Mouse (Mus musculus) kidney, adult 11 months (tissue): Measurements from ENCODE around the gene Rps15.

ENCODE experiments used
- DNase-seq: peaks from one replicate; pipeline ENCODE4 v3.0.0; 2022

Gene Rps15

DNA sequence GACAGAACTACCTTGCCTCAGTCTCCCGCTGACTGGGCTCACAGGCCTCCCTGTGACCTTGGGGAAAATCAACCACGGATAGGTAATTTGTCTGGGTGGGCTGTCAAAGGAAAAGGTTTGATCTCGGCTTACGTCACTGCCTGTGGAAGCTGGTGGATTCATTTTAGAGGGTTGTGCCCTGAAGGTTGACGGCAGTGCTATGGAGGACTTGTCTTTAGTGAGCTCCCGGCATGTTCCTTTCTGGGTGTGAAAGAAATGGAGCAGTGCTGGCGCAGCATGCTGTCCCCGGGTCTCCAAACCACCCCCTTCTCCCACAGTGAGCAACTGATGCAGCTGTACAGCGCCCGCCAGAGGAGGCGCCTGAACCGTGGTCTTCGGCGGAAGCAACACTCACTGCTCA is 1.1 kb downstream of the Rps15 start:
- DNase-seq, result no peak

- no peak for DNase-seq
These were observed 2.1 kb downstream of the Rps15 start for GRCm38 (mm10) chr10:80294311-80294710.

- no peak for DNase-seq
These were observed 2.6 kb downstream of the Rps15 start for GRCm38 (mm10) chr10:80294788-80295303.

DNA sequence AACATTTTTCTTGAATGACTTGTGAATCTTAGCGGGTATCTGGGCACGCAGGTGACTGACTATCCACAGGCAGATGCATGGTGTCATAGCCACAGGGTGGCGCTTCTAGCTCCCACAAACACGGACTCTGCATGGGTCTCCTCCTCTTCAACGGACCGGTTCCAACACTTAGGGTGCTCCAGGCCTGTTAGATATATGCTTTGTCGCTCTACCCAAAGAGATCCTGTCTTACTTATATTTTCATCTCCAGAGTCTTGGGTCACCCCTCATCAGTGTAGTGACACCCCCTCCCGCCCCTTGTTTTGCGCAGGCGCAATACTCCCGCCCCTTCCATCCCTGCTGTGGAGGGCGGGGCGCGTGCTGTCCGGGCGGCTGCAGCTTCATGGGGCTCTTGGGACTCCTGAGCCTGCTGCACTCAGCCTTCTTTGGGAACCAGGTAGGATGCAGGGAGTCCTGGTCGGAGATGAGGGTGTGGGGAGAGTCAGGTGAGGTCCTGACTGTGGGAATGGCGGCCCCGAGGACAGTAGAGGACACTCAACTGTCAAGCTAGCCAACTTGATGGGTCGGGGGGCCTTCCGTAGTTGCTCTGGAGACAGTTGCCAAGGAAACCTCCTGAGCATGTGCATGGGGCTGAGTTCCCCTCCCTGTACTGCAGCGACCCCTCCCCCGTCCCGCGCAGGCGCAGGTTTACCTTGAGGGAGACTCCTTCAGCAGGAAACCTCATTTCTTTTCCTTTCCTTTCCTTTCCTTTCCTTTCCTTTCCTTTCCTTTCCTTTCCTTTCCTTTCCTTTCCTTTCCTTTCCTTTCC is 3.6 kb downstream of the Rps15 start, which contains the start of gene Apc2:
Apc2 (plus strand) TSS at position 360 of the 808 bp plus-strand sequence.
- peak; percentile 75 for DNase-seq

DNA sequence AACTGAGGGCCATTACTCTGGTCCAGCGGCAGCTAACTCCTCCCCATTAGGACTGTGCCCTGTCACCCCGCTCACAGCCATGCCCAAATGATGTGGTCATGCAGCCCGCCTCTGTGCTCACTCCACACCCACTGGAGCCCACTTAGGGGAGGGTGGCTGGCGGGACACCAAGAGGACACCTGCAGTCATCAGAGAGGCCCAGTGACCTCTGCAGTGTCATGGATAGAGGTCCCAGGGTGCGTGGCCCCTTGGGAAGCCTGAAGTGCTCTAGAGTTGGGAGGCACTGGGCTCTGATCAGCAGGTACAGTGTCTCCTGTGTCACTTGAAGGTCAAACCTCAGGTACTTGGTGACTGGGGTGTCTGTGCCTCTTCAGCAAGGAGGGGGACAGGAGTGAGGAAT is 4.6 kb downstream of the Rps15 start:
- DNase-seq, result no peak

DNA sequence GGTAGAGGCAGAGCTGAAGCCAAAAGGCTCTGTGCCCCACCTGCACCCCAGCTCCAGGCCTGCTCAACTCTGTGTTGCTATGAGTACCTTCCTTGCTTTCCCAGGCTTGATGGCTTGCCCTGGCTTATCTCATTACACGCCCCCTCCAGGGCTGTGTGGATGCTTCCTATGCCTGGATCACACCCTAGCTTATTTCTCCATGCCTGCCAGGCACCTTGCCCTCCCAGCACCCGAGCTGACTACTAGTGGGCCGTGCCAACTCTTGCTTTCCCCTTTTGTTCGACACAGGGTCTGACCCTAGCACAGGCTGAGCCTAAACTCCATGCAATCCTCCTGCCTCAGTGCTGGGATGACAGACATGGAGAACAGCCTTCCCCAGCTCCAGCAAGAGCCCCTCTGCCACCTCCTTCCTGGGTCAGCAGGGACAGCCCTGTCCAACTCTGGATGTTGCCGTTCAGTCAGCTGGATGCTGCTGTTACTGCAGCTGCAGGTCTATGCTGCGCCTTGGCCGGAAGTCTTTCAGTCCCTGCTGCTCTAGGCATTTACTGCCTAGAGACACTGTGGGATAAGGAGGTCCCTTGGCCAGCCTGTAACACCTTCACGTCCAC is 5.4 kb downstream of the Rps15 start:
- DNase-seq, result no peak

DNA sequence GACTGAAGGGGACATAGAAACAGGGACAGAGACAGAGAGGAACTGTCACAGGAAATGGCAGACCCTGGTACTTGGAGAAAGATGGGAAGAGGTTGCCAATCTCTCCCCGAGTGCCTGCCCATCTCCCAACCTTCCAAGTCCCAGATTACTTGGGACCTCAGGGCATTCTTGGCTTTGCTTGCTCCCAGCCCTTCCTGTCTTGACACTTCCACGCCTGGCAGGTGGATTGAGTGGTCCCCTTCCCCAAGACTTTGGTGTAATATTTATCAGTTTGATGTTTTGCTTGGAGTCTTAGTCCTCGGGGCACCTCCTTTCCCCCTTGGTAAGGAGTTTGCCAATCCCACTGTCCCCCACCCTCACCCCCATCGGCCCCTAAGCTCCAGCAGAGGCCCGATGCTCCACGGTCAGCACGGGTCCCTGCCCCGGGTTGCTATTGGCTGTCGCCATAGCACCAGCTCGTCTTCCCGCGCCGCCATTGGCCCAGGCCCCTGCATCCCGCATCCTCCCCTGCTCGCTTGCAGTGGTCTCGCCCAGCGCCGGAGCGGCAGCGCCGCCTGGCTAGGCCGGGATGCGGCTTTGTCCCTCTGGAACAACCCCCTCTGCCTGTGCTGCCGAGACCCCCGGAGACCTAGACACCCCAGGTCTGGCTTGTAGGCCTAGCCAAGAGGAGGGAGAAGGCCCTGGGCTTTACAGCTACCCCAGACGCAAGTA is 6.5 kb downstream of the Rps15 start:
- no peak for DNase-seq

GRCm38 (mm10) chr10:80299301-80299700 is 7.0 kb downstream of the Rps15 start:
- DNase-seq, result no peak

DNA sequence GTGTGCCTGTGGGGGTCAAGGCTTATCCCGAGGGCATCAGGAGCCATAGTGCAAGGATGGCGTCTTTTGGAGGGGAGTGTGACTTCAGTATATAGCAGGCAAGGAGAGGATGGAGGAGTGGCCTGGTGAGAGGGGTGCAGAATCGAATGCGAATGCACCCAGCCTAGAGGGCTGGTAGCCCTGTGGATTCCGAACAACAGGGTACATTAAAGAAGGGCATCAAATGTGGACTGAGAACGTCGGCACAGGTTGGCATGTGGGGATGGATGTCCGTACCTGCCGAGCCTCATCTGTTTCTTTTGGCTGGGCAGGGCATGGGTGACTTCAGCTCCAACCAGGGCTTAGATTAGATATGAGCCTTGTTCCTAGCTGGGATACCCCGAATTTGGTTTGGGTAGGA is 7.6 kb downstream of the Rps15 start:
- no peak for DNase-seq

GRCm38 (mm10) chr10:80300672-80301181 is 8.5 kb downstream of the Rps15 start:
- DNase-seq, result no peak

GRCm38 (mm10) chr10:80301256-80302081 is 9.2 kb downstream of the Rps15 start:
- DNase-seq, result no peak

DNA sequence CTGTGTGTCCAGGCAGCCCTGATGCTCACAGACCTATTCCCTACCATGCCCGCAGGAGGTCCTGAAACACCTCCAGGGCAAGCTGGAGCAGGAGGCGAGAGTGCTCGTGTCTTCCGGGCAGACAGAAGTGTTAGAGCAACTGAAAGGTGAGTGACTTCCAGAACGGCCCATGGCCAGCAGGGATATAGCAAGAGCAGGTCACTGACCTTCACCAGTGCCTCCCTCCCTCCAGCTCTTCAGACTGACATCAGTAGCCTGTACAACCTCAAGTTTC is 9.8 kb downstream of the Rps15 start:
- no peak for DNase-seq

- DNase-seq, result peak; percentile 72
These were observed 10.2 kb downstream of the Rps15 start for GRCm38 (mm10) chr10:80302471-80302881.

- DNase-seq, result no peak
These were observed 12.2 kb downstream of the Rps15 start for GRCm38 (mm10) chr10:80304458-80304857.

DNA sequence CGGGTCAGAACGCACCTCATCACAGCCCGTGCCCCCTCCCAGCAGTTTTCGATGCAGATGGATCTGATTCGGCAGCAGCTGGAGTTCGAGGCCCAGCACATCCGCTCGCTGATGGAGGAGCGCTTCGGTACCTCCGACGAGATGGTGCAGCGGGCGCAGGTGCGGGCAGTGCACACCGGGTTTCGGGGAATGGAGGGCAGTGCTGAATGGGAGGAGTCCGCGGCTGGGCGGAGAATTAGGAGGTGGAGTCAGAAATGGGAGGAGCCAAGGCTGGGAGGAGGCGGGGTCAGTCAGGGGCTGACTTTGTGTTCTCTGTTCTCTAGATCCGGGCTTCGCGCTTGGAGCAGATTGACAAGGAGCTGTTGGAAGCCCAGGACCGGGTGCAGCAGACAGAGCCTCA is 12.6 kb downstream of the Rps15 start:
- DNase-seq, result no peak

DNA sequence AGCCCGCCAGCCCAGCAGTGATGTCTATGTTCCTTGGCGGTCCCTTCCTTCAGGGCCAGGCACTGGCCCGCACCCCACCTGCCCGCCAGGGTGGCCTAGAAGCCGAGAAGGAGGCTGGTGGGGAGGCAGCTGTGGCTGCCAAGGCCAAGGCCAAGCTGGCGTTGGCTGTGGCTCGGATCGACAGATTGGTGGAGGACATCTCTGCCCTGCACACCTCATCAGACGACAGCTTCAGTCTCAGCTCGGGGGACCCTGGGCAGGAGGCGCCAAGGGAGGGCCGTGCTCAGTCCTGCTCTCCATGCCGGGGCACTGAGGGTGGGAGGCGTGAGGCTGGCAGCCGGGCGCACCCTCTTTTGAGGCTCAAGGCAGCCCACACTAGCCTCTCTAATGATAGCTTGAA is 19.3 kb downstream of the Rps15 start:
- DNase-seq, result no peak

DNA sequence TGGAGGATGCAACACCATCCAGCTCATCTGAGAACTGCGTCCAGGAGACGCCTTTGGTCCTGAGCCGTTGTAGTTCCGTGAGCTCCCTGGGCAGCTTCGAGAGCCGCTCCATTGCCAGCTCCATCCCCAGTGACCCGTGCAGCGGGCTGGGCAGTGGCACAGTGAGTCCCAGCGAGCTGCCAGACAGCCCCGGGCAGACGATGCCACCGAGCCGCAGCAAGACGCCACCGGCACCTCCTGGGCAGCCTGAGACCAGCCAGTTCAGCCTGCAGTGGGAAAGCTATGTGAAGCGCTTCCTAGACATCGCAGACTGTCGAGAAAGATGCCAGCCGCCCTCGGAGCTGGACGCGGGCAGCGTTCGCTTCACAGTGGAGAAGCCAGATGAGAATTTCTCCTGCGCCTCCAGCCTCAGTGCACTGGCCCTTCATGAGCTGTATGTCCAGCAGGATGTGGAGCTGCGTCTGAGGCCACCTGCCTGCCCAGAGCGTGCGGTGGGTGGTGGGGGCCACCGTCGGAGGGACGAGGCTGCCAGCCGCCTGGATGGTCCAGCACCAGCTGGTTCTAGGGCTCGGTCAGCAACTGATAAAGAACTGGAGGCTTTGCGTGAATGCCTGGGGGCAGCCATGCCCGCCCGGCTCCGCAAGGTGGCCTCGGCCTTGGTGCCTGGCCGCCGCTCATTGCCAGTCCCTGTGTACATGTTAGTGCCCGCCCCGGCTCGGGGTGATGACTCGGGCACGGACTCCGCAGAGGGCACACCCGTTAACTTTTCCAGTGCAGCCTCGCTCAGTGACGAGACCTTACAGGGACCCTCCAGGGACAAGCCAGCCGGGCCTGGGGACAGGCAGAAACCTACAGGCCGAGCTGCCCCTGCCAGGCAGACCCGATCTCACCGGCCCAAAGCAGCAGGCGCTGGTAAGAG is 20.6 kb downstream of the Rps15 start:
- DNase-seq, result no peak

GRCm38 (mm10) chr10:80313627-80314201 is 21.5 kb downstream of the Rps15 start:
- no peak for DNase-seq

DNA sequence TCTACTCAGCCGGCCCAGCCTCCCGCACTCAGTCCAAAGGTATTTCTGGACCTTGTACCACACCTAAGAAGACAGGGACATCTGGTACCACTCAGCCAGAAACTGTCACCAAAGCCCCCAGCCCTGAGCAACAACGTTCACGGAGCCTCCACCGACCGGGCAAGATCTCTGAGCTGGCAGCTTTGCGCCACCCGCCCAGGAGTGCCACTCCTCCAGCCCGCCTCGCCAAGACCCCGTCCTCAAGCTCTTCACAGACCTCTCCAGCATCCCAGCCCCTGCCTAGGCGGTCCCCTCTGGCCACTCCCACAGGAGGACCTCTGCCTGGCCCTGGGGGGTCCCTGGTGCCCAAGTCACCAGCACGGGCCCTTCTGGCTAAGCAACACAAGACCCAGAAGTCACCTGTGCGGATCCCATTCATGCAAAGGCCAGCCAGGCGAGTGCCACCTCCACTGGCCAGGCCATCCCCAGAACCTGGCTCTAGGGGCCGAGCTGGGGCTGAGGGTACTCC is 22.3 kb downstream of the Rps15 start:
- DNase-seq, result no peak

GRCm38 (mm10) chr10:80315315-80315714 is 23.1 kb downstream of the Rps15 start:
- DNase-seq, result no peak

DNA sequence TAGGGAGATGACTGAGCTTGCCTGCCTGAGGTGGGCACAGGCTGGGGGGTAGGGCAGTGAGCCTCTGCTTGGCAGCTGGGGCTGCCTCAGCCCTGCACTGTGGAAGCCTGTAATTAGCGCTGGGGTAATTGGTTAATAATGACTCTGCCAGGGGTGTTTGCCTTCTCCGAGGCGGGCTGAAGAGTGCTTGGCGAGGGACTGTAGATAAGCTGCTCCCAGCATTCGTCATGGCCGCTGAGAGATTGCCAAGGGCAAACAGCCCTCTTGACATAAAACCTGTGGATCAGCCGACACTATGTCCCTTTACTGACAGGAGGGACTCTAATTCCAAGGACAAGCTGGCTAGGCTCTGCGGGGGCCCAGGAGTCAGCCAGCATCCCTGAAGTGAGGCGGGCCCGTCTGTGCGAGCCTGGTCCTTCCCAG is 24.1 kb downstream of the Rps15 start:
- no peak for DNase-seq
